In the genomic region with DNA sequence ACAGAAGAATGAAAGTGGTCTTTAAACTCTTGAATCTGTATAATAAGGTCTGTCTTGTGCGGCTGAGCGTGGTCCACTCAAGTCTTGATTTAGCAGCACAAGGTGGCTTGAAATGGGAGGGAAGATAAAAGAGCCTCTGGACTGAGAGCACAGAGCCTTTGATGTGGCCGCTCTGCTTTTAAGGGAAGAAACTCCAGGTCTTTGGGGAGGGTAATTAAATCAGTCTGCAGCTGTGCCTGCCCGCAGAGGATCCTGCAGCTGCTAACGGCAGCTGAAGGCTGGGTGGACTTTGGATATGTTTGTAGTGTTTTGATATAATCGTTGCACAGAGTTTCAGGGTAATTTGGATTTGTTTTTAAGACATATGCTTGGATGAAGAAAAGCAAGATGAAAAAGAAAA, we compare ENCODE assay signal across 9 mouse cellular contexts. TPM values are rescaled to one million over a fixed set of nuclear protein-coding genes. Genes with fewer than 3 reads are reported as not detected.
A peak's percentile ranks its signal among the peaks of the same experiment; 100 is the strongest.
DNase-seq lines count a peak whose midpoint lies in the region; ATAC-seq and TF ChIP-seq lines count a peak whose summit lies in the region.
"Had no signal": no experiment of that assay in that cellular context is flagged by ENCODE, and none has a peak within 500 bp of the region (broad histone marks: within the 10 kb centered on the region; RNA-seq: fewer than 3 reads in every experiment).

No protein-coding gene starts in this region.

- H3ac ChIP-seq in C2C12 (ENCODE audit: control insufficient read depth, insufficient read length, low read depth), result no peak overlapping the region

- H3K36me3 ChIP-seq in heart, embryonic 10.5 days, result peaks cover 17% of the 10 kb centered on the region; the same call in 1 of the 2 replicates
- H3K36me3 ChIP-seq in C2C12 (ENCODE audit: control insufficient read depth, insufficient read depth), result peaks cover 5% of the 10 kb centered on the region
- 0 out of 2 replicates have a peak, but pooled peaks cover 2% of the 10 kb centered on the region for H3K36me3 ChIP-seq in embryonic facial prominence, embryonic 13.5 days
- no peaks in the 10 kb centered on the region for H3K36me3 ChIP-seq in limb, embryonic 14.5 days (ENCODE audit: control insufficient read depth, insufficient read depth, low read length)

- H3K4me3 ChIP-seq in heart, embryonic 10.5 days, result no peak overlapping the region
- no peak overlapping the region for H3K4me3 ChIP-seq in C2C12 (ENCODE audit: insufficient read depth, poor library complexity, severe bottlenecking)
- no peak overlapping the region for H3K4me3 ChIP-seq in embryonic facial prominence, embryonic 13.5 days
- H3K4me3 ChIP-seq in limb, embryonic 14.5 days (replicated peaks; ENCODE audit: low read length), result no peak overlapping the region
- H3K4me3 ChIP-seq: liver, embryonic 15.5 days had no signal

- intact Hi-C loops in heart, postnatal 36 days (cut with DNase I), result no loop called here

- no peaks in the 10 kb centered on the region for H3K79me2 ChIP-seq in C2C12 (ENCODE audit: control insufficient read depth, insufficient read depth)

- H3K27ac ChIP-seq in heart, embryonic 10.5 days, result peak overlapping the region; percentile 81
- peak overlapping the region; percentile 55; the same call in 1 of the 2 replicates for H3K27ac ChIP-seq in embryonic facial prominence, embryonic 13.5 days
- H3K27ac ChIP-seq in limb, embryonic 14.5 days (replicated peaks; ENCODE audit: low read depth, low read length), result no peak overlapping the region

- no peaks in the 10 kb centered on the region for H3K27me3 ChIP-seq in heart, embryonic 10.5 days (ENCODE audit: insufficient read depth, poor library complexity, severe bottlenecking)
- H3K27me3 ChIP-seq in C2C12 (ENCODE audit: control insufficient read depth, insufficient read depth, insufficient read length), result no peaks in the 10 kb centered on the region
- H3K27me3 ChIP-seq in embryonic facial prominence, embryonic 13.5 days, result no peaks in the 10 kb centered on the region
- H3K27me3 ChIP-seq in limb, embryonic 14.5 days (ENCODE audit: control insufficient read depth, insufficient read depth, low read length), result no peaks in the 10 kb centered on the region
- H3K27me3 ChIP-seq: liver, embryonic 15.5 days had no signal

- TF ChIP-seq CTCF in C2C12 (IDR thresholded peaks at IDR 0.05; ENCODE audit: control insufficient read depth, insufficient read depth, insufficient read length), result no peak

- no peak for TF ChIP-seq POLR2A in limb, embryonic 14.5 days (IDR thresholded peaks at IDR 0.05; ENCODE audit: borderline replicate concordance, extremely low read depth, insufficient read depth, insufficient read length)

- H3K9me3 ChIP-seq in heart, embryonic 10.5 days, result no peaks in the 10 kb centered on the region
- H3K9me3 ChIP-seq in embryonic facial prominence, embryonic 13.5 days, result no peaks in the 10 kb centered on the region
- H3K9me3 ChIP-seq in limb, embryonic 14.5 days (ENCODE audit: control insufficient read depth, low read length), result no peaks in the 10 kb centered on the region
- H3K9me3 ChIP-seq: liver, embryonic 15.5 days had no signal

- peaks cover 53% of the 10 kb centered on the region for H3K4me1 ChIP-seq in heart, embryonic 10.5 days
- peaks cover 24% of the 10 kb centered on the region for H3K4me1 ChIP-seq in embryonic facial prominence, embryonic 13.5 days
- H3K4me1 ChIP-seq in limb, embryonic 14.5 days (ENCODE audit: control insufficient read depth, insufficient read depth, low read length), result peaks cover 4% of the 10 kb centered on the region; the same call in 1 of the 2 replicates

- 28% methylated on average over 6 of the region's 6 CpGs for WGBS in heart, embryonic 10.5 days
- WGBS in embryonic facial prominence, embryonic 13.5 days, result 9% methylated on average over 6 of the region's 6 CpGs
- 13% methylated on average over 6 of the region's 6 CpGs for WGBS in limb, embryonic 14.5 days

- no peaks in the 10 kb centered on the region for H3K79me3 ChIP-seq in C2C12 (ENCODE audit: low read depth)

- ATAC-seq in embryonic facial prominence, embryonic 13.5 days (ENCODE audit: insufficient number of reproducible peaks, insufficient read depth, low FRiP score, low TSS enrichment, low read depth), result no peak
- peak; percentile 47; the same call in 1 of the 2 replicates for ATAC-seq in limb, embryonic 14.5 days (ENCODE audit: low FRiP score, low read depth)

- no peak overlapping the region for H3K4me2 ChIP-seq in embryonic facial prominence, embryonic 13.5 days
- H3K4me2 ChIP-seq in limb, embryonic 14.5 days (replicated peaks; ENCODE audit: low read depth, low read length, severe bottlenecking), result no peak overlapping the region
- H3K4me2 ChIP-seq: liver, embryonic 15.5 days had no signal

- H3K9ac ChIP-seq in embryonic facial prominence, embryonic 13.5 days, result no peak overlapping the region
- H3K9ac ChIP-seq in limb, embryonic 14.5 days (ENCODE audit: low read depth, low read length, severe bottlenecking), result no peak overlapping the region
- H3K9ac ChIP-seq: liver, embryonic 15.5 days had no signal

- DNase-seq in heart, embryonic 10.5 days (ENCODE audit: low spot score), result no peak
- no peak for DNase-seq in heart, postnatal 36 days
- DNase-seq in limb, embryonic 14.5 days (ENCODE audit: low spot score), result peak; percentile 71
- no peak for DNase-seq in B cell, adult 2 months
- DNase-seq in right cerebral cortex, postnatal 36 days (ENCODE audit: low spot score in 2 of 2), result no peak
- DNase-seq in adrenal gland, postnatal 10 days, result no peak

TF ChIP-seq in C2C12, 6 proteins besides CTCF, POLR2A, EP300 and RAD21:
- peak; percentile 21 for TF ChIP-seq MYOD1 (IDR thresholded peaks at IDR 0.05; ENCODE audit: control insufficient read depth, insufficient read length, low read depth)
- no peak for TF ChIP-seq CEBPB (IDR thresholded peaks at IDR 0.05; ENCODE audit: low read depth)

RNA-seq across cellular contexts. Expression of gene Ada, which starts 33.2 kb away (rescaled TPM):
- 5.1 and 8.2 TPM in 2 replicates for polyA plus RNA-seq in heart, embryonic 10.5 days (2016; fragmentation: Nextera tagmentation; extraction: Ambion mirVana)
- total RNA-seq in heart, postnatal 36 days (2021), result under 1 TPM; 0.60 to 0.64 TPM
- 3.3 TPM for polyA plus RNA-seq in C2C12 (2012; fragmentation: generic; extraction: Trizol)
- polyA plus RNA-seq in embryonic facial prominence, embryonic 13.5 days (2015; fragmentation: Nextera tagmentation; extraction: Ambion mirVana), result 8.5 and 11.1 TPM in 2 replicates
- 6.8 and 8.1 TPM in 2 replicates for polyA plus RNA-seq in limb, embryonic 14.5 days (2012; rRNA removed)
- 9.4 and 9.5 TPM in 2 replicates for polyA plus RNA-seq in limb, embryonic 14.5 days (2014; fragmentation: Nextera tagmentation; extraction: Ambion mirVana)
- 1 to 10 TPM; 3.8 to 4.0 TPM for total RNA-seq in adrenal gland, postnatal 10 days (2021)

RNA-seq across cellular contexts. Expression of gene Pkig, which starts 58.7 kb away (rescaled TPM):
- polyA plus RNA-seq in heart, embryonic 10.5 days (2016; fragmentation: Nextera tagmentation; extraction: Ambion mirVana), result 226 and 259 TPM in 2 replicates
- total RNA-seq in heart, postnatal 36 days (2021), result 100 to 1,000 TPM; 221 to 229 TPM
- 254 TPM for polyA plus RNA-seq in C2C12 (2012; fragmentation: generic; extraction: Trizol)
- 105 and 113 TPM in 2 replicates for polyA plus RNA-seq in embryonic facial prominence, embryonic 13.5 days (2015; fragmentation: Nextera tagmentation; extraction: Ambion mirVana)
- 76.1 and 85.2 TPM in 2 replicates for polyA plus RNA-seq in limb, embryonic 14.5 days (2012; rRNA removed)
- polyA plus RNA-seq in limb, embryonic 14.5 days (2014; fragmentation: Nextera tagmentation; extraction: Ambion mirVana), result 126 and 133 TPM in 2 replicates
- total RNA-seq in adrenal gland, postnatal 10 days (2021), result 10 to 100 TPM; 46.9 to 60.8 TPM
